Mouse (Mus musculus): ENCODE data around the gene Gucy2g.

GRCm38 (mm10) chr19:55191596-55191995, 49.4 kb downstream of the Gucy2g start:
- TF ChIP-seq CTCF (IDR thresholded peaks at IDR 0.05; ENCODE audit: low read depth) = no peak
- TF ChIP-seq EP300 (IDR thresholded peaks at IDR 0.05; ENCODE audit: low read depth) = no peak

Data from heart, postnatal 0 days (tissue).